In genomic region chr6:88893559-88893958, GRCm38 (mm10) we compare ENCODE assay signal across 9 mouse cellular contexts. TPM values are rescaled to one million over a fixed set of nuclear protein-coding genes. Genes with fewer than 3 reads are reported as not detected.
DNase-seq lines count a peak whose midpoint lies in the region; ATAC-seq and TF ChIP-seq lines count a peak whose summit lies in the region.
"Had no signal": no experiment of that assay in that cellular context is flagged by ENCODE, and none has a peak within 500 bp of the region (broad histone marks: within the 10 kb centered on the region; RNA-seq: fewer than 3 reads in every experiment).

No protein-coding gene starts in this region.

- no peaks in the 10 kb centered on the region for H3K27me3 ChIP-seq in testis, adult 2 months (ENCODE audit: control insufficient read depth, insufficient read depth, low read length)
- H3K27me3 ChIP-seq: embryonic facial prominence, embryonic 12.5 days had no signal

- ATAC-seq in inflammation-experienced regulatory T-cells, adult 6 months, result no peak

- peak; percentile 60 to 77 for DNase-seq in heart, postnatal 10 days
- no peak for DNase-seq in heart, adult 9 months (ENCODE audit: low spot score in 2 of 2)
- DNase-seq in testis, postnatal 14 days (ENCODE audit: low spot score), result no peak
- peak; percentile 76 for DNase-seq in cerebellum, adult 8-10 months
- DNase-seq in kidney, postnatal 10 days, result peak; percentile 82
- DNase-seq in naive thymus-derived CD4-positive, alpha-beta T cell, adult 2 months (ENCODE audit: low read depth), result peak; percentile 80

- H3K36me3 ChIP-seq in testis, adult 2 months (ENCODE audit: control insufficient read depth, insufficient read depth, low read length), result no peaks in the 10 kb centered on the region

- no peak for TF ChIP-seq POLR2A in testis, adult 2 months (IDR thresholded peaks at IDR 0.05; ENCODE audit: control insufficient read depth, low read depth, low read length)

- no peak overlapping the region for H3K27ac ChIP-seq in testis, adult 2 months (ENCODE audit: control insufficient read depth, insufficient read depth, low read depth, low read length)
- H3K27ac ChIP-seq: embryonic facial prominence, embryonic 12.5 days had no signal

- TF ChIP-seq CTCF in testis, adult 2 months (IDR thresholded peaks at IDR 0.05; ENCODE audit: control insufficient read depth, insufficient read depth, insufficient replicate concordance, low read depth, low read length), result peak; percentile 89; the same call in 1 of the 2 replicates

- peaks cover 2% of the 10 kb centered on the region; the same call in 1 of the 2 replicates for H3K4me1 ChIP-seq in testis, adult 2 months (ENCODE audit: control insufficient read depth, insufficient read depth, low read length)

- intact Hi-C loops in heart, postnatal 10 days (cut with DNase I), result no loop called here

- no peak overlapping the region for H3K4me3 ChIP-seq in testis, adult 2 months (ENCODE audit: control insufficient read depth, low read depth, low read length)
- H3K4me3 ChIP-seq: embryonic facial prominence, embryonic 12.5 days had no signal

RNA-seq across cellular contexts. Expression of gene Mcm2, which starts 5.0 kb away (rescaled TPM):
- 10 to 100 TPM; 36.7 to 48.8 TPM for total RNA-seq in heart, postnatal 10 days (2021)
- polyA plus RNA-seq in testis, adult 2 months (2012; rRNA removed), result 7.1 and 8.1 TPM in 2 replicates
- 10 to 100 TPM; 18.8 to 61.4 (median 19.9) TPM for polyA plus RNA-seq in inflammation-experienced regulatory T-cells, adult 6 months (2017; shearing (Covaris generic))

RNA-seq across cellular contexts. Expression of gene Tpra1, which starts 8.5 kb away (rescaled TPM):
- 10 to 100 TPM; 31.8 to 34.3 TPM for total RNA-seq in heart, postnatal 10 days (2021)
- polyA plus RNA-seq in testis, adult 2 months (2012; rRNA removed), result 16.4 and 17.1 TPM in 2 replicates
- 10 to 100 TPM; 46.5 to 64.8 (median 52.8) TPM for polyA plus RNA-seq in inflammation-experienced regulatory T-cells, adult 6 months (2017; shearing (Covaris generic))

RNA-seq across cellular contexts. Expression of gene Podxl2, which starts 18.7 kb away (rescaled TPM):
- total RNA-seq in heart, postnatal 10 days (2021), result 10 to 100 TPM; 49.9 to 54.8 TPM
- 20.5 and 21.3 TPM in 2 replicates for polyA plus RNA-seq in testis, adult 2 months (2012; rRNA removed)
- not detected for polyA plus RNA-seq in inflammation-experienced regulatory T-cells, adult 6 months (2017; shearing (Covaris generic))

RNA-seq across cellular contexts. Expression of gene Abtb1, which starts 51.8 kb away (rescaled TPM):
- 10 to 100 TPM; 18.7 to 21.0 TPM for total RNA-seq in heart, postnatal 10 days (2021)
- 46.5 and 51.8 TPM in 2 replicates for polyA plus RNA-seq in testis, adult 2 months (2012; rRNA removed)
- 10 to 100 TPM; 39.2 to 72.4 (median 62.7) TPM for polyA plus RNA-seq in inflammation-experienced regulatory T-cells, adult 6 months (2017; shearing (Covaris generic))

Comparison
In these comparisons a context has a peak if more than half of its experiments do, and no peak if none do; other contexts are left out.
1. DNase-seq: peak in heart, postnatal 10 days (2 of 2), cerebellum, adult 8-10 months (single experiment), kidney, postnatal 10 days (single experiment) and naive thymus-derived CD4-positive, alpha-beta T cell, adult 2 months (single experiment); none in heart, adult 9 months (0 of 2) and testis, postnatal 14 days (single experiment).
2. RNA of gene Podxl2, which starts 18.7 kb away (polyA plus RNA-seq): 20.5 to 21.3 TPM in testis, adult 2 months; not detected in inflammation-experienced regulatory T-cells, adult 6 months; every median in the first group is over 10 times any median in the second.